Mouse (Mus musculus): Measurements from ENCODE around the gene Casc3. TPM values are rescaled to one million over a fixed set of nuclear protein-coding genes. Genes with fewer than 3 reads are reported as not detected.

Gene Casc3
- polyA plus RNA-seq, 1 experiment from 2014 or later, result 52.5 TPM

DNA sequence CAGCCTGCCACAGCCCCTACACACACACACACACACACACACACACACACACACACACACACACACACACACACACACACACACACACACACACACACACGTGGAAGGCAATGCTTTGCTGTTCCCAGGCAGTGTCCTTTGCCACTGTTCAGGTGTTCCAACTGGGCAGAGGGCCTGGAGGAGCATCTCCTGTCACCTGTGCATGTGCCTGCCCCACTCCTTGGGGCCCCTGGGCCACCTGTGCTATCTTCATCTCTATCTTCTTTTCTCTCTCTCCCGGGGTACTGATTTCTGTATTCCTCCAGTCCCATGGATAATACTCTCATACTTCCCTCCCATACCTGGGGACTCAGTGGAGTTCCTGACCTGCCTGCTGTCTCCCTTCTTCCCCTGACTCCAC lies 38.4 kb upstream of the Casc3 start:
- peaks cover 51% of the 10 kb centered on the region for H3K4me1 ChIP-seq (replicated peaks; ENCODE audit: control insufficient read depth, insufficient read depth, low read length)

DNA sequence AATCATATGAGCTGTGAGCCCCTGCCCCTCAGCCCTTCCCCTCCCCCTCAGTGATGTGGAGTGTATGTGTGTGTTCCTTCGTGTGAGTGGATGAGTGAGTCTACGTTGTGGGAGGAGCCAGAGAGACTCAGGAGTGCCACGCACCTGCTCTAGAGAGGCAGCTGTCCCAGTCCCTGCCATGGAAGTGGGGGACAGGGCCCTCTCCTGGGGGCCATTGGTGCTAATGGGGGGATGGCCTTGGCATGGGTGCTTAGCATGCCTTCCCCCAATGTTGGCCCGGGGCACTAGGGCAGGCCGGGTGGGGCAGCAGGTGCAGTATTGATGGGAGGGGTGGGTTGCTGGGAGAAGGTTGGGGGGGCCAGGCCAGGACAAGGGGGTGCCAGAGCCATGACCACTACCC lies 37.9 kb upstream of the Casc3 start:
- Histone ChIP-seq H3K27ac (ENCODE audit: low read length) (peak overlapping the region; percentile 81), H3K4me1 (replicated peaks; ENCODE audit: control insufficient read depth, insufficient read depth, low read length) (peaks cover 55% of the 10 kb centered on the region), H3K4me2 (ENCODE audit: low read length) (no peak overlapping the region), H3K9me3 (ENCODE audit: control insufficient read depth, low read length) (no peaks in the 10 kb centered on the region), H3K4me3 (replicated peaks; ENCODE audit: low read length) (no peak overlapping the region), H3K36me3 (ENCODE audit: control insufficient read depth, insufficient read depth) (peaks cover 30% of the 10 kb centered on the region), H3K9ac (replicated peaks; ENCODE audit: low read depth, low read length) (peak overlapping the region; percentile 26; the same call in 1 of the 2 replicates), H3K27me3 (replicated peaks; ENCODE audit: control insufficient read depth, insufficient read depth, low read length) (no peaks in the 10 kb centered on the region)
- peak; percentile 26; the same call in 1 of the 2 replicates for ATAC-seq
- 34% methylated on average over 5 of the region's 5 CpGs for WGBS

More for the DNA sequence above, 38.4 kb upstream of the Casc3 start:
- 43% methylated on average over 2 of the region's 2 CpGs for WGBS
- Histone ChIP-seq H3K9me3 (ENCODE audit: control insufficient read depth, low read length) (no peaks in the 10 kb centered on the region), H3K27me3 (replicated peaks; ENCODE audit: control insufficient read depth, insufficient read depth, low read length) (no peaks in the 10 kb centered on the region), H3K4me3 (replicated peaks; ENCODE audit: low read length) (no peak overlapping the region), H3K27ac (ENCODE audit: low read length) (peak overlapping the region; percentile 41; the same call in 1 of the 2 replicates), H3K9ac (replicated peaks; ENCODE audit: low read depth, low read length) (peak overlapping the region; percentile 22; the same call in 1 of the 2 replicates), H3K4me2 (ENCODE audit: low read length) (no peak overlapping the region), H3K36me3 (ENCODE audit: control insufficient read depth, insufficient read depth) (peaks cover 34% of the 10 kb centered on the region)
- no peak for ATAC-seq

DNA sequence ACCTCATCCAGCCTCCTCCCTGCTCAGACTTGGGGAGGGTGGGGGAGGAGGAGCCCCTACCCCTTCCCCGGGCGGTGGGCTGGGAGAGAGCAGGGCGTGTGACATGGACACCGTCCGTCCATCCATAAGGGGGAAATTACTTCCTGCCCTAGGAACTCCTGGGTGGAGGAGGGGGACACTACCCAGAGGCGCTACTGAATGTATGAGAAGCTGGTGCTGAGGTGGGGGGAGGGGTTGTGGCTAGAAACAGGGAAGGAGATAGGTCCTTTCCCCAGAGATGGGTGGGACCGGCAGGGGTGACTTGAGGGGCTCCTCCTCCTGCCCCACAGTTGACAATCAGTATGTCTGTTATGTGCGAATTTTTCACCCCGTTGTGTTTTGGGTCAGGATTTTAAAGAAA lies 37.4 kb upstream of the Casc3 start:
- 17% methylated on average over 9 of the region's 9 CpGs for WGBS
- H3K27ac ChIP-seq (ENCODE audit: low read length), result peak overlapping the region; percentile 81
- no peak overlapping the region for H3K4me2 ChIP-seq (ENCODE audit: low read length)
- H3K9me3 ChIP-seq (ENCODE audit: control insufficient read depth, low read length), result no peaks in the 10 kb centered on the region
- peak overlapping the region; percentile 26; the same call in 1 of the 2 replicates for H3K9ac ChIP-seq (replicated peaks; ENCODE audit: low read depth, low read length)
- no peak overlapping the region for H3K4me3 ChIP-seq (replicated peaks; ENCODE audit: low read length)
- peaks cover 59% of the 10 kb centered on the region for H3K4me1 ChIP-seq (replicated peaks; ENCODE audit: control insufficient read depth, insufficient read depth, low read length)
- peaks cover 26% of the 10 kb centered on the region for H3K36me3 ChIP-seq (ENCODE audit: control insufficient read depth, insufficient read depth)
- peak; percentile 62 for ATAC-seq
- no peaks in the 10 kb centered on the region for H3K27me3 ChIP-seq (replicated peaks; ENCODE audit: control insufficient read depth, insufficient read depth, low read length)

DNA sequence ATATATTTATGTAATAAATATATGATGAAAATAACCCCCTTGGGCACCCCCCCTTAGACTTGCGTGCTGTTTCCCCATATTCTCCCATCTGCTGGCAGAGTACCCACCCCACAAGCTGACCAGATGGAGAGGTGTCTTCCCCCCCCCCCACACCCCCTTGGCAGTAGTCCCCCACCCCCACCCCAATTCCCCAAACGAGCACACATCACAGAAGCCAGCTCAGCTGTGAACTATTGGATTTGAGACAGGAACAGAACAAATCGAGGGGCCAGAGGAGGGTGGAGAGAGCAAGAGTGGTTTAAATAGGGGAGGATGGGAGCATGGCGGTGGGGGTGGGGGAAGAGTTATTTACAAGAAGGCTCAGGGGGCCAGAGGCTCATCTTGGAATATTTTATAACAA lies 37.0 kb upstream of the Casc3 start:
- no peaks in the 10 kb centered on the region for H3K27me3 ChIP-seq (replicated peaks; ENCODE audit: control insufficient read depth, insufficient read depth, low read length)
- ATAC-seq, result peak; percentile 23
- H3K9me3 ChIP-seq (ENCODE audit: control insufficient read depth, low read length), result no peaks in the 10 kb centered on the region
- H3K4me3 ChIP-seq (replicated peaks; ENCODE audit: low read length), result peak overlapping the region; percentile 17; the same call in 1 of the 2 replicates
- H3K27ac ChIP-seq (ENCODE audit: low read length), result peak overlapping the region; percentile 81
- peak overlapping the region; percentile 40 for H3K4me2 ChIP-seq (ENCODE audit: low read length)
- 19% methylated on average over 4 of the region's 4 CpGs for WGBS
- peak overlapping the region; percentile 45; the same call in 1 of the 2 replicates for H3K9ac ChIP-seq (replicated peaks; ENCODE audit: low read depth, low read length)
- peaks cover 61% of the 10 kb centered on the region for H3K4me1 ChIP-seq (replicated peaks; ENCODE audit: control insufficient read depth, insufficient read depth, low read length)
- H3K36me3 ChIP-seq (ENCODE audit: control insufficient read depth, insufficient read depth), result peaks cover 25% of the 10 kb centered on the region

DNA sequence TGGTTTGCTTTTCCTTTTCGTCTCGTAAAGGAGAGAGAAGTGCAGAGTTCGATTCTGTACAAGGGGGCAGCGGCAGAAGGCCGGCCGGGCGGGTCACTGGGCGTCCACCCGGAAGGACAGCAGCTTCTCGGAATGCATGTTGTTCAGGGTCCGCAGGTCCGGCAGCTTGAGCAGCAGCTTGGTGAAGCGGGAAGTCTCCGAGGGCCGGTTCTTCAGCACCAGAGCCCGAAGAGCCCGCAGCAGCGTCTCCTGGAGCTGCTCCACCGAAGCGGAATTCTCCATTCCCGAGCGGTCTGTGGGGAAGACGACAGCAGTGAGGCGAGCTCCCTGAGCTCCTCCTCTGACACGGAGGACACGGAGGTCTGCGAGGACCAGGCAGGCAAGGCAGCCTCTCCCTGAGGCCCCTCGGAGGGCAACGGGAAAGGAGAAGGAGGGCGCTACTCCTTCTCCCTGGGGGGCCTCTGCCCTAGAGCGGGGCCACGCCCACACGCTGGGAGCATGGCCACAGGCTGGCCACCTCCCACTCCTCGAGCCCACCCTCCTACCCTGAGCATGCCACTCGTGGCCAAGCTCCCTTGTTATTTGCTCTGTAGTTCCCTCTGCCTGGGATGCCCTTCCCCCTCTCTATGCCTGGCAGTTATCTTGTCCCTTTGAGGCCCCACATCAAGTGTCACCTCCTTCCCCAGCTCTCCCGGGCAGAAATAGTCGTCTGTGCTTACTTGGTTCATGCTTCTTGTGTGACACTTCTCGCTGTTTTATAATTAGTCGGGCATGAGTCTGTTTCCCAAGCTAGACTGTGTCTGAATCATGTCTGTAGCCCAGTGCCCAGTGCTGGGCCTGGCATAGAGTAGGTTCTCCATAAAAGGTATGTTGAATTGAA lies 36.3 kb upstream of the Casc3 start:
- peaks cover 68% of the 10 kb centered on the region for H3K4me1 ChIP-seq (replicated peaks; ENCODE audit: control insufficient read depth, insufficient read depth, low read length)
- WGBS, result 22% methylated on average over 39 of the region's 39 CpGs

DNA sequence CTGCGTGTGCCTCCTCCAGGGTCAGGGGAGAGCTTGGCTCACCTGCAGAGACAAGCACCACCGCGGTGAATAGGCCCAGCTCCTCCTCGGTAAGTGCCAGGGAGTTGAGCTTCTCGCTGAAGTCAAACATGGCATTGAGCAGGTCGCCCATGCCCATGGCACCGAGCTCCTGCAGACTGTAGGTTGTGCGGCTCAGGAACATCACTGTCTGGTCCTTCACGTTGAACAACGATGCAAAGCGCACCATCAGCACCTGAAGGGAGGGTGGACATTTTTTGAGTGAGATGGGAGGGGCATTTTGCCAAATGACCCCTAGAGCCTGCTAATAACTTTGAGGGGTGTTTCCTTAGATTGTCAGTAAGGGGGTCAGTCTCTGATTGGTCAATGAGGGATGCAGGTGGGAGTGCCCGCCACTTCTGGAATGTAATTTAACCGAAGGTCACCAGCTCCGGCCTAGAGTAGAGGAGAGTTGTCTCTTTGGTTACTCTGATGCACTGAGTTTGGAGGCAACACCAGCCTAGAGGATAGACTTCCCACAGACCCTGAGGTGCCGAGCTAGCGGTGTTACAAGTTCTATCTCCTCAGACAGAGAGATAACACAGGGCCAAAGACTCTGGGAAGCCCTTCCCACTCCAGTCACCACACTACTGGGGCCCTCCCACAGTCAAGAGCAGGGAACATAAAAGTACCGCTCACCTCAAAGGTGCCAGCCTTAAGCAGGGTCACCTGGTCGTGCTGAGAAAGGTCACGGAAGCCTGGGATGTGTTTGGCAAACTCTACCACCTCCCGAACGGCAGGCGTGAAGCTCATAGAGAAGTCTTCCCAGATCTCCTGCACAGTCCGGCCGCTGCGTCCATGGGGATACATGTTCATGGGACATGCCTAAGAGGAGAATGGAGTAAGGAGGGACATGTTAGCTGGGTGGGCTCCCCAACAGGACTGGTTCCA lies 35.4 kb upstream of the Casc3 start:
- no peaks in the 10 kb centered on the region for H3K9me3 ChIP-seq (ENCODE audit: control insufficient read depth, low read length)
- H3K36me3 ChIP-seq (ENCODE audit: control insufficient read depth, insufficient read depth), result peaks cover 12% of the 10 kb centered on the region
- no peak for ATAC-seq
- no peak overlapping the region for H3K4me2 ChIP-seq (ENCODE audit: low read length)
- 90% methylated on average over 25 of the region's 25 CpGs for WGBS
- no peaks in the 10 kb centered on the region for H3K27me3 ChIP-seq (replicated peaks; ENCODE audit: control insufficient read depth, insufficient read depth, low read length)
- peak overlapping the region; percentile 81 for H3K27ac ChIP-seq (ENCODE audit: low read length)
- H3K9ac ChIP-seq (replicated peaks; ENCODE audit: low read depth, low read length), result no peak overlapping the region
- peaks cover 77% of the 10 kb centered on the region for H3K4me1 ChIP-seq (replicated peaks; ENCODE audit: control insufficient read depth, insufficient read depth, low read length)
- H3K4me3 ChIP-seq (replicated peaks; ENCODE audit: low read length), result no peak overlapping the region

More for the DNA sequence above, 36.3 kb upstream of the Casc3 start:
- ATAC-seq, result no peak
- no peaks in the 10 kb centered on the region for H3K27me3 ChIP-seq (replicated peaks; ENCODE audit: control insufficient read depth, insufficient read depth, low read length)
- H3K4me2 ChIP-seq (ENCODE audit: low read length), result peak overlapping the region; percentile 40
- no peaks in the 10 kb centered on the region for H3K9me3 ChIP-seq (ENCODE audit: control insufficient read depth, low read length)
- peak overlapping the region; percentile 45 for H3K9ac ChIP-seq (replicated peaks; ENCODE audit: low read depth, low read length)
- peak overlapping the region; percentile 17 for H3K4me3 ChIP-seq (replicated peaks; ENCODE audit: low read length)
- H3K27ac ChIP-seq (ENCODE audit: low read length), result peak overlapping the region; percentile 81
- peaks cover 20% of the 10 kb centered on the region for H3K36me3 ChIP-seq (ENCODE audit: control insufficient read depth, insufficient read depth)

DNA sequence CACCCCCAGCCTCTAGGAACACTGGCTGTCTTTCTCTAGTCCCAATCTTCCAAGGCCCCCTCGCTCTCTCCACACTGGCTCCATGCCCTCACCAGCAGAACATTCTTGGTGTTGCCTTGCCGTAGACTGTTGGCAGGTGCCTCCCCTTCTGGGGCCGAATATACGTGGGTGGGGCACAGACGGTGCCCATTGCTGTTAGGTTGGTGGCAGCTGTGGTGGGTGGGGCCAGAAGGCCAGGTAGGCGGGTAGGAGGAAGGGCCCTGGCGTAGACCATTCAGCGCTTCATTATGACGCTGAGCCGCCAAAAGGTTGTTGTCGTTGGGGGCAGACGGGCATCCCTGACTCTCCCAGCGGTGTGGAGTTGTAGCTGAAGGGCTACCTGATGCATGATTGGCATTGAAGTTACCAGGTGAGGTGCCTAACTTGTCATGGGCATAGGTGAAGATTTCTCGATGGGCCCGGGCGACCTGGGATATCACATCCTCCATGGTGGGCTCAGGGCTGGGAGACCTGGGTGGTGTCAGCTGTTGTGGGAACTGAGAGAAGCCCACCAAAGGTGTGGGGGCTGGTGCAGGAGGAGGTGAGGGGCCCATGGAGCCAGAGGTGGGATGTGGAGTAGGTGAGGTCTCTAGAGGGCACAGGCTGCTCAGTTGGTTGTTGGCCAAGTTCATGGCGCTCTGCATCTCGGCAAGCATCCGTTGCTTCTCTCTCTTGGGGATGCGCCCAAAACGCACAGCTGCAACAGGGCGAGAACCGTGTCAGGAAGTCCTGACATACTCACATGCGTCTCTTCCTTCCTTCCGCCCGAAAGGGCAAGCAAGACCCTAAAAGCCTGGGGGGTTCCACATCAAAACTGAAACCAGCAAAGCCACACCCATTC lies 34.4 kb upstream of the Casc3 start:
- peak overlapping the region; percentile 13; the same call in 1 of the 2 replicates for H3K27ac ChIP-seq (ENCODE audit: low read length)
- H3K4me1 ChIP-seq (replicated peaks; ENCODE audit: control insufficient read depth, insufficient read depth, low read length), result peaks cover 83% of the 10 kb centered on the region
- H3K36me3 ChIP-seq (ENCODE audit: control insufficient read depth, insufficient read depth), result peaks cover 6% of the 10 kb centered on the region
- H3K4me3 ChIP-seq (replicated peaks; ENCODE audit: low read length), result no peak overlapping the region
- ATAC-seq, result no peak
- H3K9me3 ChIP-seq (ENCODE audit: control insufficient read depth, low read length), result no peaks in the 10 kb centered on the region
- H3K9ac ChIP-seq (replicated peaks; ENCODE audit: low read depth, low read length), result no peak overlapping the region
- WGBS, result 82% methylated on average over 26 of the region's 26 CpGs
- H3K27me3 ChIP-seq (replicated peaks; ENCODE audit: control insufficient read depth, insufficient read depth, low read length), result no peaks in the 10 kb centered on the region
- H3K4me2 ChIP-seq (ENCODE audit: low read length), result no peak overlapping the region

DNA sequence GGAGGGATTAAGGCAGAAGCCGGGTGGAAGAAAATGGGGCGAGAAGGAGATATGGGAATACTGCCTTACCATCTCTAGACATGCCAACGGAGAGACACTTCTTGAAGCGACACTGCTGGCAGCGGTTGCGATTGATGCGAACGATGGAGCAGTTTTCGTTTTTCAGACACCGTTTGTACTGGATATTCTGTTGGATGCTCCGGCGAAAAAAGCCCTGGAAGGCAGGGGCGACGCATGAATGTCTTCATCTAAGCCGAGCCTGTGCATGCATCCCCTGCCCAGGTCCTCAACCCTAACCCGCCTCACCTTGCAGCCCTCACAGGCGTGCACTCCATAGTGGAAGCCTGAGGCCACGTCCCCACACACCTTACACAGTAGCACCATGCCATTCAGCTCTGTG lies 33.6 kb upstream of the Casc3 start:
- WGBS, result 85% methylated on average over 18 of the region's 18 CpGs
- peaks cover 83% of the 10 kb centered on the region for H3K4me1 ChIP-seq (replicated peaks; ENCODE audit: control insufficient read depth, insufficient read depth, low read length)
- 0 out of 2 replicates have a peak overlapping the region, but pooled peaks have one; percentile 1 for H3K27ac ChIP-seq (ENCODE audit: low read length)

More for the DNA sequence above, 33.6 kb upstream of the Casc3 start:
- no peak overlapping the region for H3K9ac ChIP-seq (replicated peaks; ENCODE audit: low read depth, low read length)
- no peak overlapping the region for H3K4me2 ChIP-seq (ENCODE audit: low read length)
- H3K9me3 ChIP-seq (ENCODE audit: control insufficient read depth, low read length), result no peaks in the 10 kb centered on the region
- H3K27me3 ChIP-seq (replicated peaks; ENCODE audit: control insufficient read depth, insufficient read depth, low read length), result no peaks in the 10 kb centered on the region
- no peak for ATAC-seq
- no peak overlapping the region for H3K4me3 ChIP-seq (replicated peaks; ENCODE audit: low read length)
- H3K36me3 ChIP-seq (ENCODE audit: control insufficient read depth, insufficient read depth), result peaks cover 4% of the 10 kb centered on the region; the same call in 1 of the 2 replicates

Measured in forebrain, embryonic 16.5 days (tissue).